Mouse (Mus musculus) ES-E14 (cell line): ENCODE results near the gene Rnf220. TPM values are rescaled to one million over a fixed set of nuclear protein-coding genes. Genes with fewer than 3 reads are reported as not detected.

Experiments used
- DNase-seq: peaks from one replicate; pipeline ENCODE4 v3.0.0-alpha.2; 2013; ENCODE audit warnings: low read depth, low spot score
- H3K27ac ChIP-seq: 2 replicates; pipeline ENCODE4 v1.5.1; 2012; ENCODE audit warnings: low read depth, mild to moderate bottlenecking, low read length, moderate library complexity, mixed read lengths; ENCODE audit not compliant: poor library complexity, insufficient read depth, severe bottlenecking
- H3K36me3 ChIP-seq: 2 replicates; pipeline ENCODE4 v1.6.1; 2012; ENCODE audit warnings: mild to moderate bottlenecking, low read length, moderate library complexity, mixed read lengths; ENCODE audit not compliant: control insufficient read depth, poor library complexity, insufficient read depth, severe bottlenecking
- H3K4me1 ChIP-seq, 2 experiments: fragments of 150-350 bp in 1 of 2; sonication (generic) in 1 of 2; 2 replicates each; pipeline ENCODE4 v1.6.1; 2012; ENCODE audit warnings: low read length in 2 of 2, mild to moderate bottlenecking in 1 of 2, mixed read lengths in 1 of 2; ENCODE audit not compliant: control insufficient read depth in 2 of 2, insufficient read depth in 2 of 2, poor library complexity in 1 of 2
- H3K4me3 ChIP-seq, 2 experiments: fragments of 150-350 bp in 1 of 2; sonication (generic) in 1 of 2; 2 replicates each; pipeline ENCODE4 v1.5.1; 2012; ENCODE audit warnings: low read length in 2 of 2, low read depth in 1 of 2, mild to moderate bottlenecking in 1 of 2, mixed read lengths in 1 of 2; ENCODE audit not compliant: insufficient read depth in 1 of 2, poor library complexity in 1 of 2, severe bottlenecking in 1 of 2
- H3K9ac ChIP-seq: 2 replicates; pipeline ENCODE4 v1.6.1; 2012; ENCODE audit warnings: low read depth, mild to moderate bottlenecking, low read length, mixed read lengths; ENCODE audit not compliant: poor library complexity, insufficient read depth, severe bottlenecking
- H3K9me3 ChIP-seq: fragments of 150-350 bp; sonication (generic); 2 replicates; pipeline ENCODE4 v1.6.1; 2012; ENCODE audit warnings: low read depth, mild to moderate bottlenecking, low read length; ENCODE audit not compliant: control insufficient read depth, insufficient read depth
- CHD2 ChIP-seq: IDR thresholded peaks from 2 replicates; pipeline ENCODE4 v1.6.1; 2014; ENCODE audit warnings: mild to moderate bottlenecking, low read depth, low read length, inconsistent platforms
- HCFC1 ChIP-seq: IDR thresholded peaks from 2 replicates; pipeline ENCODE4 v1.6.1; 2012; ENCODE audit warnings: low read length, inconsistent platforms, borderline replicate concordance; ENCODE audit not compliant: insufficient read depth
- MAFK ChIP-seq: IDR thresholded peaks from 2 replicates; pipeline ENCODE4 v1.6.1; 2014; ENCODE audit warnings: mild to moderate bottlenecking, low read depth, low read length, inconsistent platforms; ENCODE audit not compliant: insufficient read depth
- ZC3H11A ChIP-seq: IDR thresholded peaks from 2 replicates; pipeline ENCODE4 v1.6.1; 2012; ENCODE audit warnings: low read depth, mild to moderate bottlenecking, inconsistent platforms, low read length, borderline replicate concordance
- ZNF384 ChIP-seq: IDR thresholded peaks from 2 replicates; pipeline ENCODE4 v1.6.1; 2012; ENCODE audit warnings: low read depth, low read length, inconsistent platforms
- in situ Hi-C, 2 experiments: fragments of 600-800 bp; cut with MboI; formaldehyde crosslinking; loops; one replicate each; pipeline ENCODE4 v1.15.1; 2025; ENCODE audit warnings: low sequenced_read_pairs in 2 of 2, inconsistent platforms in 1 of 2; ENCODE audit not compliant: unreplicated experiment in 2 of 2
- total RNA-seq: library from RNA; depleted of rRNA; stranded (reverse); fragments of 300-350 nt; gene quantifications from 2 replicates; pipeline ENCODE4 v1.2.3, GENCODE M21; 2012

The Rnf220 gene
- total RNA-seq, 1 experiment: 130 TPM

DNA sequence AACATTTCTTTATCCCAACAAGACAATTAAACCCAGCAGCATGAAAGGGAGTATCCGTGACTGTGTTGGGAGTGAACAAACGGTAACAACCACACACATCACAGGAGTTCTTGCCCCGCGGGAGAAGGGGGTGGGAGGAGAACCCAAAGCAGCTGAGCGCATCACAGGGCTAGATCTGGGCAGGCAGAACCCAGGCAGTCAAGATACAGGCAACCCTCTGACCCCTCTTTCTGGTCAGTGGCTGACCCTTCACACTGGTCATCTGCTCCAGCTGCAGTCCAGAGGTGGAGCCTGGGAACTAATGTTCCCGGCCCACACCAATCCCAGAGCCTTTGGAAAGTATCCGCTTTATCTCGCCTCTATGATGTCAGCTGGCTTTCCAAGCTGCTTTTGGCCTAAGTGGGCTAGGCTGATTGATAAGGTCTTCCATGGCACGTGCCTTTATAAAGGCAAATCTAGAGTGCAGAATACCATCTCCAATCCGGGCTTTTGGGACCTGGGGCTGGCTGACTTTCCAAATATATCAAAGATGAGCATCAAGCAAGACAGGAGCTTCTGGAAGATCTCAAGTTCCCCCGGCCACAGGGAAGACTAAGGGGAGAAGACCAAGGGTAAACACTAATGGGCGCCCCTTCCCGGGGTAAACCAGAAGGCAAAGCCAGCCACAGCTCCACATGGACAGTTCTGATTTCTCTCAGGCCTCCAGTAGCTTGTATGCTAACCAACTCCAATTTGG, 11.6 kb downstream of the Rnf220 start:
- TF ChIP-seq HCFC1 (no peak), CHD2 (no peak), MAFK (no peak), ZC3H11A (no peak), ZNF384 (no peak)
- no peak overlapping the region; the same call in 1 of the 2 replicates for H3K27ac ChIP-seq
- peaks cover 3% of the 10 kb centered on the region; the same call in 1 of the 2 replicates for H3K36me3 ChIP-seq
- no peaks in the 10 kb centered on the region for H3K9me3 ChIP-seq
- in situ Hi-C loops: no loop called here
- DNase-seq: peak; percentile 40
- peak overlapping the region; percentile 42; the same call in 1 of the 2 replicates for H3K9ac ChIP-seq
- H3K4me1 ChIP-seq: peaks cover 4 to 24% of the 10 kb centered on the region in 2 experiments; a peak in 3 of 4 replicates
- H3K4me3 ChIP-seq: peak overlapping the region; percentile 53 to 59

DNA sequence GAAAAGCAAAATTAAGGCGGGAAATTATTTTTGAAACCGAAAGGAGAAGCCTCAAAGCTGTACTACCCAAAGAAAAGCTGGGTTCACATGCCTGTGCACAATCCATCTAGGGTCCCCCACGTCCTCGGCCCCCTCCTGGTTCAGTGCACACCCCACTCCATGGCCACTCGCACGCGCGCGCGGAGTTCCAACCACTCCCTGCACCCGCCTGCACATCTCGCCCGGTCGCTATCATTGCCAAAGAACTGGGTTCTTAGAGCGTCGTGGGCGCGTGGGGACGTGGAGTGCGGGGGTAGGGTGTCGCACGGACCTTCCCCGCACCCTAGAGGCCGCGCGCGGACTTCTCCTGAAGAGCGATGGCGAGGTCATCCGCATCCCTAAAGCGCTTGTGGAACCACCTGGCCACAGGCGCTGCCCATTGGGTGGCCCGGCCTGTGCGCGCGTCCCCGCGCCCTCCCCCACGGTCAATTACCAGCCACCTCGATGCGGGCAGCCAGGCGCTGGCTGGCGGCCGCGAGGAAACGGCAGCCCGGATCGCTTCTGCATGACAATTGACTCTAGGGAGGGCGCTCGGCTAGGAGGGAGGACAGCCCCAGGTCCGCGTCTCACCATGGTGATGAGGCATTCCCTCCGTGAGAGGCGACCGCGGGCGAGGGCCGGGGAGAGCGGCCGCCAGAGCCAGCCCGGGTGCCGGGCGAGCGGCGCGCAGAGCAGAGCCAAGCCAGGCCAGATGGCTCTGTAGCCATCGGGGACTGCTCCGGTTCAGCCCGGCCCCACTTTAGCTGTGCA, 12.4 kb downstream of the Rnf220 start:
- Histone ChIP-seq H3K27ac (no peak overlapping the region; the same call in 1 of the 2 replicates), H3K9me3 (no peaks in the 10 kb centered on the region), H3K4me3 (peak overlapping the region; percentile 53 to 59), H3K9ac (peak overlapping the region; percentile 42), H3K36me3 (no peaks in the 10 kb centered on the region), H3K4me1 (peaks cover 4 to 25% of the 10 kb centered on the region in 2 experiments; a peak in 3 of 4 replicates)
- TF ChIP-seq HCFC1 (0 out of 2 replicates have a peak, but pooled peaks have one; percentile 29), MAFK (no peak), CHD2 (no peak)
- DNase-seq: peak; percentile 65
- in situ Hi-C loops: no loop called here

DNA sequence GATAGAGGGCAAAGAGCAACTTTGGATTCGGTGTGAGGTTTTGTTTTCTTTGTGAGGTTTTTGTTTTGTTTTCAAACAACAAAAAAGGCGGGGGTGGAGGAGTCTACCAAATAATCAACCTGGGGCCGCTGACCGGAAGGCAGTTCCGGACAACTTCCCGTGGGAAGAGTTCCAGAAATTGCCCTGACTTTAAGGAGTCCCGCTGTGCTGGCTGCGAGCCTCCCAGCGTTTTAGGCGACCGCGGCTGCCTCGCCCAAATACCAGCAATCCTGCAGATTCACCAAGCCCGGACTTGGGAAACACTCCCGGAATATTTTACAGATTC, 13.0 kb downstream of the Rnf220 start:
- no peaks in the 10 kb centered on the region for H3K9me3 ChIP-seq
- no peak for TF ChIP-seq ZNF384
- peaks cover 4 to 25% of the 10 kb centered on the region in 2 experiments; a peak in 3 of 4 replicates for H3K4me1 ChIP-seq
- H3K9ac ChIP-seq: peak overlapping the region; percentile 42; the same call in 1 of the 2 replicates
- DNase-seq: no peak
- no peak overlapping the region for H3K27ac ChIP-seq
- in situ Hi-C loops: no loop called here
- no peaks in the 10 kb centered on the region for H3K36me3 ChIP-seq
- H3K4me3 ChIP-seq: peak overlapping the region; percentile 53 to 59

DNA sequence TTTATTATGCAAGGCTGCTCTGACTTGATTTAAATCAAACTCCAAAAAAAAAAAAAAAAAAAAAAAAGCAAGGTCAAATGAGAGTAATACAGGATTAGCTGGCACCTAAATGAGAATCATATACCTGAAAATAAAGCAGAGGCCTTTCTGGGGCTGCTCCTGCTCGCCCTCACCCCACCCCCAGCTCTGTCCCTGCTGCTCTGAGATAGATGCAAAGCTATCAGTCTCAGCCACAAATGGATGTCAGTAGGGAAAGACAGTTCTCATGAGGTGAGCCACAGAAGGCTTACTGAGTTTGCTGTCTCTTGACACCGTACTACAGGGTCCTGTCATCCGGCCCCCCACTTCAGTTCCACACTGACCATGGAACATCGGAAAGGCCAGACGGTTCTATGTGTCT, 14.7 kb downstream of the Rnf220 start:
- Histone ChIP-seq H3K27ac (no peak overlapping the region), H3K36me3 (no peaks in the 10 kb centered on the region; the same call in 1 of the 2 replicates), H3K4me1 (peaks cover 4 to 27% of the 10 kb centered on the region in 2 experiments; a peak in 3 of 4 replicates), H3K9ac (no peak overlapping the region), H3K9me3 (no peaks in the 10 kb centered on the region), H3K4me3 (no peak overlapping the region)
- no peak for TF ChIP-seq MAFK
- no peak for TF ChIP-seq HCFC1
- no peak for TF ChIP-seq CHD2
- TF ChIP-seq ZC3H11A: no peak
- no peak for TF ChIP-seq ZNF384
- in situ Hi-C loops: no loop called here
- DNase-seq: no peak
